Mouse (Mus musculus) stomach, postnatal 0 days (tissue): Measurements from ENCODE around the gene Notch1. TPM values are rescaled to one million over a fixed set of nuclear protein-coding genes. Genes with fewer than 3 reads are reported as not detected.

Experiments
- ATAC-seq: fragments of 200-750 bp; cut with Nextera tagmentation; 2 replicates; pipeline ENCODE4 v1.8.0; 2017; ENCODE audit not compliant: low FRiP score, low TSS enrichment
- DNase-seq: peaks from one replicate; pipeline ENCODE4 v3.0.0-alpha.2; 2016; ENCODE audit warnings: low spot score
- H3K27ac ChIP-seq: fragments of 300-500 bp; sonication (generic); replicated peaks from 2 replicates; pipeline ENCODE4 v1.5.1; 2014; ENCODE audit warnings: mild to moderate bottlenecking, control low read depth
- H3K27me3 ChIP-seq: fragments of 300-500 bp; sonication (generic); 2 replicates; pipeline ENCODE4 v1.6.1; 2014; ENCODE audit warnings: low read length; ENCODE audit not compliant: control insufficient read depth, insufficient read depth
- H3K36me3 ChIP-seq: fragments of 300-500 bp; sonication (generic); 2 replicates; pipeline ENCODE4 v1.6.1; 2014; ENCODE audit warnings: low read length, mixed read lengths; ENCODE audit not compliant: control insufficient read depth, insufficient read depth
- H3K4me1 ChIP-seq: fragments of 300-500 bp; sonication (generic); replicated peaks from 2 replicates; pipeline ENCODE4 v1.6.1; 2014; ENCODE audit warnings: antibody characterized with exemption; ENCODE audit not compliant: control insufficient read depth, insufficient read depth
- H3K4me2 ChIP-seq: fragments of 300-500 bp; sonication (generic); replicated peaks from 2 replicates; pipeline ENCODE4 v1.6.1; 2014; ENCODE audit warnings: low read depth, mild to moderate bottlenecking, control low read depth, moderate library complexity
- H3K4me3 ChIP-seq: fragments of 300-500 bp; sonication (generic); 2 replicates; pipeline ENCODE4 v1.5.1; 2014; ENCODE audit warnings: low read depth, low read length, control low read depth
- H3K9ac ChIP-seq: fragments of 300-500 bp; sonication (generic); 2 replicates; pipeline ENCODE4 v1.6.1; 2014; ENCODE audit warnings: mild to moderate bottlenecking, low read length, control low read depth, mixed read lengths
- H3K9me3 ChIP-seq: fragments of 300-500 bp; sonication (generic); 2 replicates; pipeline ENCODE4 v1.6.1; 2016; ENCODE audit warnings: low read length; ENCODE audit not compliant: control insufficient read depth
- CTCF ChIP-seq: IDR thresholded peaks from 2 replicates; pipeline ENCODE4 v1.5.1; 2016; ENCODE audit warnings: antibody characterized with exemption, low read depth, mild to moderate bottlenecking, moderate library complexity
- EP300 ChIP-seq: optimal IDR thresholded peaks from 2 replicates; pipeline ENCODE3; 2016; ENCODE audit warnings: antibody characterized with exemption
- WGBS: fragments of 180-500 bp; shearing (Covaris S2); extraction: QIAGEN DNeasy Blood & Tissue Kit; methylation state at CpG from one replicate; pipeline ENCODE4 v1.1.7; 2014; 5-methylcytosine and 5-hydroxymethylcytosine counted together
- polyA plus RNA-seq: library from polyadenylated mRNA; unstranded; fragments of >200 nt; fragmentation: Nextera tagmentation; extraction: Ambion mirVana; gene quantifications from 2 replicates; pipeline ENCODE4 v1.2.1, GENCODE M21; 2015

Gene Notch1
- polyA plus RNA-seq, 1 experiment from 2014 or later = 4.8 TPM

DNA sequence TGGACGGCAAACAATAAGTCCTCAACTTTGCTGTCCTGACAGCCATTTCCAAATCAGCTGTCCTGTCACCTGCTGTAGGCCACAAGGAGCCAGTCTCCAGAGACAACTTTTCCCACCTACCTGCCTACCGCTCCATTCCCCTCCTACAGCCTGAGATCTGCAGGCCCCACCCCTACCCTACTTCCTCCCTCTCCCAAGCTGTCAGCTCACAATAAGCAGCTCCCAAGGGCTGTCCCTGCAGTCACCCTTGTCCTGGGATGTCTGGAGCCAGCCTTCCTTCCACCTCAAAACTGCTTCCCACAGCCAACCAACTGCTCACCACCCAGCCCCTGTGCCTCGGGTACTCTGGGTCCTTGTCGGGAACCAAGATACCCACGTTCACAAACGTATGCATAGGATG is 3.3 kb upstream of the Notch1 start:
- Histone ChIP-seq H3K27ac (no peak overlapping the region), H3K9me3 (no peaks in the 10 kb centered on the region), H3K4me2 (no peak overlapping the region), H3K36me3 (no peaks in the 10 kb centered on the region), H3K4me3 (no peak overlapping the region), H3K4me1 (peaks cover 3% of the 10 kb centered on the region; the same call in 1 of the 2 replicates), H3K9ac (no peak overlapping the region), H3K27me3 (no peaks in the 10 kb centered on the region)
- TF ChIP-seq EP300 (no peak), CTCF (no peak)
- DNase-seq (no peak), ATAC-seq (no peak)
- whole genome bisulfite sequencing = 84% methylated on average over 6 of the region's 6 CpGs

DNA sequence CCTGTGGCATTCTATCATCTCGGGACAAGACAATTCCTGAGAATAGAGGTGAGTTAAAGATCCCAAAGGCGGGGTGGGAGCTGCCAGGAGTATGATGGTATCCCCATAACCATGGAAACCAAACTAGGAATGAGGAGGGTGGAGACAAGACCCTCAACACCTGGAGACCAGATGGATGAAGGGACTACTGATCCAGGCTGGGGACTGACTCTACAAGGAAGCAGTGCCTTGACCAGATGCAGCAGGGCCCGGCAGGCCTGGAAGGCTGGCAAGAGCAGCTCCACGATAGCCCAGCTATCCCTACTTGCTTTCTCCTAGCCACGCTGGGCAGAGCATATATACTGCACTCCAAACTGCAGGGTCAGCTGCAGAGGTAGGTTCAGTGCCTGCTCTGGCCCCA is 524 bp upstream of the Notch1 start:
- H3K27ac ChIP-seq = peak overlapping the region; percentile 65; the same call in 1 of the 2 replicates
- no peak overlapping the region for H3K4me2 ChIP-seq
- H3K9me3 ChIP-seq = no peaks in the 10 kb centered on the region
- ATAC-seq (no peak), DNase-seq (no peak)
- TF ChIP-seq EP300 = no peak
- no peak for TF ChIP-seq CTCF
- H3K27me3 ChIP-seq = no peaks in the 10 kb centered on the region
- no peaks in the 10 kb centered on the region for H3K36me3 ChIP-seq
- H3K4me1 ChIP-seq = peaks cover 3% of the 10 kb centered on the region; the same call in 1 of the 2 replicates
- no peak overlapping the region for H3K4me3 ChIP-seq
- H3K9ac ChIP-seq = no peak overlapping the region
- whole genome bisulfite sequencing = 75% methylated on average over 5 of the region's 5 CpGs

DNA sequence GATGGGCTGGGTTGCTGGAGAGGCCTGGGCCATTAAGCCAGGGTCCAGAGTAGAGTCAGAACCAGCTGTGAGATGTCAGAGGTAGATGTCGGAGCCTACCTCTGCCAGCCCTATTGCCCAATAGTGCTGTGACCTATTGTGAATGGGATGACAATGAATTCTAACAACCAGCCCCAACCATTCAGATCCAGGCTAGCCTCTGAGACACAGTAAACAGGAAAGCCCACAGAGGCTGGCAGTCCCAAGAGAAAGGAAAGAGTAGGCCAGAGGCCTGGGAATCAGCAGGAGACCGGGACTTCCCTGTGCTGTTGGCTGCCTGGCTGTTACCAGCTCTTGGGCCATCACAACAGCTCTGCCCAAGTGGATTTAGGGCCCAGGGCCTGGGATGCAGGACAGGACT is 1.1 kb downstream of the Notch1 start:
- peaks cover 3% of the 10 kb centered on the region; the same call in 1 of the 2 replicates for H3K4me1 ChIP-seq
- H3K27ac ChIP-seq = peak overlapping the region; percentile 65
- ATAC-seq (peak; percentile 24; the same call in 1 of the 2 replicates), DNase-seq (no peak)
- no peaks in the 10 kb centered on the region for H3K36me3 ChIP-seq
- WGBS = 62% methylated on average over 2 of the region's 2 CpGs
- H3K27me3 ChIP-seq = no peaks in the 10 kb centered on the region
- no peak overlapping the region for H3K4me2 ChIP-seq
- TF ChIP-seq EP300 (no peak), CTCF (no peak)
- peak overlapping the region; percentile 23; the same call in 1 of the 2 replicates for H3K9ac ChIP-seq
- no peak overlapping the region for H3K4me3 ChIP-seq
- no peaks in the 10 kb centered on the region for H3K9me3 ChIP-seq

DNA sequence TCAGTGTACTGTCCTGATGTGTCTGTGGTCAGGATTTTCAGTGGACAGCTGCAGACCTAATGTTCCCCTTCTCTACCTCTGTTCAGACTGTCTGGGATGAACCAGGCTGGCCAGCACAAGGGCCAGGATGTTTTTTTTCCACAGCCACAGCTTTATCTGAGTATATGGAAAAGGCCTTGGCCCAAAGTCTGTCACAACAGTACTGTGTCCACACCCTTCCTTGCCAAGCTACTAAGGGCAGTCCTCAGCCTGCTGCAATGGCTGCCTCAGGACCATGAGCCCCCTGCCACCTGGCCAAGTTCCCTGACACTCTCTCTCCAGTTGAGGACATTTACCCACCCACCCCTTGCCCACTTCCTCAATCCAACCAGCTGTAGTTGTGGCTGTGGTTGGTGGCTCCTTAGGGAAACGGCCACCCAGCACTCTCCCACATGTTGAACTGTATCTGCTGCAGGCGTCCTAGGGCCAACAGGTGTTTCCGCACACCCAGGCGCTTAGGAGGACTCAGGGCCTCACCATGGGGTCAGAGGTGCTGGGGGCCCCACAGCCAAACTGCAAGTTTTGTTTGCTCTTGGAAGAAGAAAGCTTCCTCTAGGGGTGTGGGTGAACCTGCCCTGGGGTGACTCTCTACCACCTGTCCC is 3.2 kb downstream of the Notch1 start:
- Histone ChIP-seq H3K4me3 (no peak overlapping the region), H3K27ac (no peak overlapping the region), H3K4me1 (peaks cover 5% of the 10 kb centered on the region; the same call in 1 of the 2 replicates), H3K4me2 (no peak overlapping the region), H3K36me3 (no peaks in the 10 kb centered on the region), H3K27me3 (no peaks in the 10 kb centered on the region), H3K9ac (no peak overlapping the region), H3K9me3 (no peaks in the 10 kb centered on the region)
- ATAC-seq = no peak
- DNase-seq = no peak
- WGBS = 51% methylated on average over 4 of the region's 4 CpGs
- TF ChIP-seq CTCF (no peak), EP300 (no peak)

GRCm38 (mm10) chr2:26508661-26509060 is 7.8 kb downstream of the Notch1 start:
- 65% methylated on average over 5 of the region's 5 CpGs for WGBS
- no peak overlapping the region for H3K4me2 ChIP-seq
- no peaks in the 10 kb centered on the region for H3K36me3 ChIP-seq
- peaks cover 23% of the 10 kb centered on the region for H3K4me1 ChIP-seq
- no peak for TF ChIP-seq CTCF
- no peak for TF ChIP-seq EP300
- no peaks in the 10 kb centered on the region for H3K27me3 ChIP-seq
- no peak overlapping the region for H3K9ac ChIP-seq
- H3K9me3 ChIP-seq = no peaks in the 10 kb centered on the region
- peak overlapping the region; percentile 83 for H3K27ac ChIP-seq
- H3K4me3 ChIP-seq = no peak overlapping the region
- DNase-seq = no peak
- no peak for ATAC-seq

DNA sequence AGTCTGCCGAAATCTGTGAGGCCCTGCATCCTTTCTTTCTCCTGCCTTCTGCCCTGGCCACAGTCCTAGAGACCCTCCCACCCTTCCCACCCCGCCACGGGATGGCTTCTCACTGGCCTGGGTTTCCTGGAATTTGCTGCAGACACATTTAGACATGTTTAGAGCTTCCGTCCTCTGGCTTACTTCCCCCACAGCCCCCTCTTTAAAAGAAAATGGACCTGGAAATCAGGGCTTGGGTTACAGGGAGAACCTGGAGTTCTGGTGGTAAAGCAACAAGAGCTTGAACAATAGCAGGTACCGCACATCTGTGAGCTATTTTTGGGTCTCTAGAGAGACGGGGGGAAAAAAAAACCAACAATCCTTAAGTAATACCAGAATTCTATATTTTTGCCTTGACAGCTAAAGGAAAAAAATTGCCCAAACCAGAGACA is 8.5 kb downstream of the Notch1 start:
- Histone ChIP-seq H3K36me3 (no peaks in the 10 kb centered on the region), H3K27me3 (no peaks in the 10 kb centered on the region), H3K4me2 (peak overlapping the region; percentile 32), H3K4me1 (peaks cover 23% of the 10 kb centered on the region), H3K27ac (peak overlapping the region; percentile 83), H3K9me3 (no peaks in the 10 kb centered on the region), H3K9ac (peak overlapping the region; percentile 23), H3K4me3 (no peak overlapping the region)
- DNase-seq (no peak), ATAC-seq (no peak)
- TF ChIP-seq EP300 (peak; percentile 16), CTCF (no peak)
- WGBS = 8% methylated on average over 6 of the region's 6 CpGs
